29 mouse cellular contexts compared by ENCODE assay signal in genomic region chr6:125005086-125005485, GRCm38 (mm10). TPM values are rescaled to one million over a fixed set of nuclear protein-coding genes. Genes with fewer than 3 reads are reported as not detected.
DNase-seq lines count a peak whose midpoint lies in the region; ATAC-seq and TF ChIP-seq lines count a peak whose summit lies in the region.
"Had no signal": no experiment of that assay in that cellular context is flagged by ENCODE, and none has a peak within 500 bp of the region (broad histone marks: within the 10 kb centered on the region; RNA-seq: fewer than 3 reads in every experiment).

No protein-coding gene starts in this region.

- WGBS in limb, embryonic 13.5 days = 11% methylated on average over 3 of the region's 3 CpGs
- WGBS in limb, embryonic 10.5 days = 36% methylated on average over 3 of the region's 3 CpGs
- WGBS in olfactory bulb, adult 2 months = 5% methylated on average over 3 of the region's 3 CpGs

- TF ChIP-seq CTCF in CH12.LX (conservative IDR thresholded peaks at IDR 0.05 in 1 of 2, IDR thresholded peaks at IDR 0.05 in 1 of 2; ENCODE audit: low read depth in 2 of 2, low read length in 2 of 2) = no peak
- TF ChIP-seq CTCF in olfactory bulb, adult 2 months (IDR thresholded peaks at IDR 0.05; ENCODE audit: insufficient read depth, low read depth, low read length) = no peak

- ATAC-seq in limb, embryonic 13.5 days (ENCODE audit: low FRiP score, low read depth) = no peak
- ATAC-seq: forebrain, embryonic 16.5 days; inflammation-experienced regulatory T-cells, adult 6 months; midbrain, embryonic 13.5 days had no signal

- no peak overlapping the region for H3K4me3 ChIP-seq in limb, embryonic 13.5 days
- H3K4me3 ChIP-seq in limb, embryonic 10.5 days = no peak overlapping the region
- no peak overlapping the region for H3K4me3 ChIP-seq in CH12.LX (replicated peaks in 1 of 3; ENCODE audit: low read depth in 2 of 3, low read length in 2 of 3, poor library complexity in 1 of 3)
- H3K4me3 ChIP-seq in olfactory bulb, adult 2 months (ENCODE audit: insufficient read depth, low read depth, low read length) = no peak overlapping the region
- H3K4me3 ChIP-seq: forebrain, embryonic 10.5 days; heart, embryonic 12.5 days; liver, embryonic 15.5 days; lung, embryonic 15.5 days; megakaryocyte, embryonic 14.5 days; midbrain, embryonic 13.5 days had no signal

- dilution Hi-C loops in CH12.LX (cut with MboI; ENCODE audit: extremely low pct_ligation_motif_present, extremely low pct_unique_long_range_greater_than_20kb, low sequenced_read_pairs) = no loop called here

- peaks cover 3% of the 10 kb centered on the region for H3K79me2 ChIP-seq in CH12.LX (replicated peaks; ENCODE audit: control insufficient read depth, extremely low read depth, insufficient read depth, poor library complexity, severe bottlenecking)

- H3K4me1 ChIP-seq in limb, embryonic 13.5 days = peaks cover 13% of the 10 kb centered on the region
- H3K4me1 ChIP-seq in limb, embryonic 10.5 days = peaks cover 17% of the 10 kb centered on the region
- H3K4me1 ChIP-seq in CH12.LX (ENCODE audit: control insufficient read depth in 1 of 2, insufficient read depth in 2 of 2) = peaks cover 0 to 27% of the 10 kb centered on the region in 2 experiments; a peak in 2 of 4 replicates
- H3K4me1 ChIP-seq in olfactory bulb, adult 2 months (ENCODE audit: control insufficient read depth, insufficient read depth, low read length) = peaks cover 47% of the 10 kb centered on the region

- no peak for TF ChIP-seq EP300 in CH12.LX (IDR thresholded peaks at IDR 0.05; ENCODE audit: low read length)

- peak overlapping the region; percentile 19; the same call in 1 of the 2 replicates for H3K9ac ChIP-seq in limb, embryonic 13.5 days
- no peak overlapping the region for H3K9ac ChIP-seq in CH12.LX (ENCODE audit: insufficient read depth, low read depth)
- H3K9ac ChIP-seq: heart, embryonic 12.5 days; hindbrain, embryonic 14.5 days; liver, embryonic 15.5 days; lung, embryonic 15.5 days; midbrain, embryonic 13.5 days had no signal

- no peaks in the 10 kb centered on the region for H3K9me3 ChIP-seq in limb, embryonic 13.5 days
- no peaks in the 10 kb centered on the region for H3K9me3 ChIP-seq in limb, embryonic 10.5 days (replicated peaks)
- no peaks in the 10 kb centered on the region for H3K9me3 ChIP-seq in CH12.LX (replicated peaks; ENCODE audit: low read length)
- H3K9me3 ChIP-seq: forebrain, embryonic 10.5 days; G1E; heart, embryonic 12.5 days; liver, embryonic 15.5 days; lung, embryonic 15.5 days; megakaryocyte, embryonic 14.5 days; midbrain, embryonic 13.5 days had no signal

- DNase-seq in heart, adult 11 months = peak; percentile 64
- DNase-seq in heart, adult 8-10 months (ENCODE audit: low spot score) = no peak
- no peak for DNase-seq in limb, embryonic 10.5 days (ENCODE audit: low spot score)
- DNase-seq in CH12.LX (ENCODE audit: extremely low read depth) = no peak
- DNase-seq in testis, postnatal 10 days (ENCODE audit: low spot score) = no peak
- DNase-seq: adrenal gland, adult 2 months; cerebellum, adult 2 months; cerebellum, postnatal 36 days; embryo, embryonic 11 days; gastrocnemius, postnatal 10 days; heart, postnatal 14 days; kidney, adult 18-20 months; kidney, postnatal 10 days; liver; lung, postnatal 36 days; thymus, postnatal 25 days had no signal

- no peak overlapping the region for H3K4me2 ChIP-seq in limb, embryonic 13.5 days (replicated peaks)
- H3K4me2 ChIP-seq in CH12.LX (ENCODE audit: insufficient read depth, low read depth, poor library complexity, severe bottlenecking) = no peak overlapping the region
- H3K4me2 ChIP-seq: hindbrain, embryonic 14.5 days; liver, embryonic 15.5 days; lung, embryonic 15.5 days; midbrain, embryonic 13.5 days had no signal

- 0 out of 2 replicates have a peak, but pooled peaks cover 2% of the 10 kb centered on the region for H3K36me3 ChIP-seq in limb, embryonic 13.5 days
- H3K36me3 ChIP-seq in limb, embryonic 10.5 days = no peaks in the 10 kb centered on the region
- H3K36me3 ChIP-seq in CH12.LX (replicated peaks in 1 of 2; ENCODE audit: control insufficient read depth in 1 of 2, insufficient read depth in 1 of 2, low read length in 1 of 2) = no peaks in the 10 kb centered on the region
- H3K36me3 ChIP-seq: forebrain, embryonic 10.5 days; heart, embryonic 12.5 days; liver, embryonic 15.5 days; lung, embryonic 15.5 days had no signal

- TF ChIP-seq POLR2A in CH12.LX (IDR thresholded peaks at IDR 0.05; ENCODE audit: low read depth, low read length) = no peak
- no peak for TF ChIP-seq POLR2A in olfactory bulb, adult 2 months (IDR thresholded peaks at IDR 0.05; ENCODE audit: insufficient read depth, low read depth, low read length)

- in situ Hi-C loops in CH12.LX (cut with MboI; ENCODE audit: low pct_ligation_motif_present, low pct_unique_long_range_greater_than_20kb, low sequenced_read_pairs) = no loop called here

- TF ChIP-seq RAD21 in CH12.LX (IDR thresholded peaks at IDR 0.05; ENCODE audit: low read depth, low read length) = no peak

- H3K27ac ChIP-seq in limb, embryonic 13.5 days = no peak overlapping the region
- no peak overlapping the region for H3K27ac ChIP-seq in limb, embryonic 10.5 days
- H3K27ac ChIP-seq in CH12.LX (ENCODE audit: insufficient read depth, low read depth) = no peak overlapping the region
- H3K27ac ChIP-seq in olfactory bulb, adult 2 months (ENCODE audit: insufficient read depth, low read depth, low read length) = peak overlapping the region; percentile 29; the same call in 1 of the 2 replicates
- H3K27ac ChIP-seq: forebrain, embryonic 10.5 days; hindbrain, embryonic 14.5 days; liver, embryonic 15.5 days; lung, embryonic 15.5 days; midbrain, embryonic 13.5 days had no signal

- peaks cover 45% of the 10 kb centered on the region for H3K27me3 ChIP-seq in limb, embryonic 13.5 days
- peaks cover 50% of the 10 kb centered on the region for H3K27me3 ChIP-seq in limb, embryonic 10.5 days (ENCODE audit: low read depth, poor library complexity, severe bottlenecking)
- peaks cover 4% of the 10 kb centered on the region for H3K27me3 ChIP-seq in CH12.LX (replicated peaks)

TF ChIP-seq in CH12.LX, 34 proteins besides CTCF, POLR2A, EP300 and RAD21:
- TF ChIP-seq ZKSCAN1 (IDR thresholded peaks at IDR 0.05; ENCODE audit: borderline replicate concordance, low read depth, low read length) = no peak
- TF ChIP-seq BHLHE40 (IDR thresholded peaks at IDR 0.05; ENCODE audit: low read depth, low read length) = peak; percentile 41
- no peak for TF ChIP-seq CHD1 (IDR thresholded peaks at IDR 0.05; ENCODE audit: low read depth, low read length)

RNA-seq across cellular contexts. Expression of gene Zfp384, which starts 3.9 kb away (rescaled TPM):
- total RNA-seq in heart, adult 8-10 months (2022) = 10 to 100 TPM; 21.0 to 24.4 (median 23.6) TPM
- 20.6 and 21.2 TPM in 2 replicates for polyA plus RNA-seq in limb, embryonic 13.5 days (2015; fragmentation: Nextera tagmentation; extraction: Ambion mirVana)
- 12.8 and 15.2 TPM in 2 replicates for polyA plus RNA-seq in limb, embryonic 10.5 days (2016; fragmentation: Nextera tagmentation; extraction: Ambion mirVana)
- total RNA-seq in CH12.LX (2012; rRNA removed) (14.0 and 14.5 TPM in 2 replicates), CH12.LX (2014; rRNA removed) (14.9 and 17.0 TPM in 2 replicates)
- polyA plus RNA-seq in CH12.LX (2012; ENCODE audit: insufficient read length, low read depth) = 32.0 and 34.4 TPM in 2 replicates
- polyA plus RNA-seq in olfactory bulb, adult 2 months (2012; ENCODE audit: insufficient read depth, insufficient read length, low replicate concordance, missing spikeins) = 212 TPM in 1 of 2 replicates, not detected in the other

RNA-seq across cellular contexts. Expression of gene Pianp, which starts 8.6 kb away (rescaled TPM):
- total RNA-seq in heart, adult 8-10 months (2022) = 1 to 10 TPM in 1 of 4 experiments, under 1 TPM in 3; 0.31 to 2.7 (median 0.41) TPM
- polyA plus RNA-seq in limb, embryonic 13.5 days (2015; fragmentation: Nextera tagmentation; extraction: Ambion mirVana) = 15.7 and 19.0 TPM in 2 replicates
- 0.40 and 1.4 TPM in 2 replicates for polyA plus RNA-seq in limb, embryonic 10.5 days (2016; fragmentation: Nextera tagmentation; extraction: Ambion mirVana)
- 0.08 TPM in 1 of 2 replicates, not detected in the other for total RNA-seq in CH12.LX (2012; rRNA removed)
- total RNA-seq in CH12.LX (2014; rRNA removed) = not detected in 2 replicates
- polyA plus RNA-seq in CH12.LX (2012; ENCODE audit: insufficient read length, low read depth) = not detected in 2 replicates
- not detected in 2 replicates for polyA plus RNA-seq in olfactory bulb, adult 2 months (2012; ENCODE audit: insufficient read depth, insufficient read length, low replicate concordance, missing spikeins)
- total RNA-seq: G1E; granulocyte monocyte progenitor cell, adult 5-6 weeks had no signal
- polyA plus RNA-seq: G1E had no signal

RNA-seq across cellular contexts. Expression of gene Ing4, which starts 34.5 kb away (rescaled TPM):
- total RNA-seq in heart, adult 8-10 months (2022) = 10 to 100 TPM; 24.7 to 27.7 (median 25.1) TPM
- 183 and 190 TPM in 2 replicates for polyA plus RNA-seq in limb, embryonic 13.5 days (2015; fragmentation: Nextera tagmentation; extraction: Ambion mirVana)
- 121 and 145 TPM in 2 replicates for polyA plus RNA-seq in limb, embryonic 10.5 days (2016; fragmentation: Nextera tagmentation; extraction: Ambion mirVana)
- total RNA-seq in CH12.LX (2012; rRNA removed) = 23.8 and 27.3 TPM in 2 replicates
- total RNA-seq in CH12.LX (2014; rRNA removed) = 31.3 and 32.2 TPM in 2 replicates
- 21.3 and 25.1 TPM in 2 replicates for polyA plus RNA-seq in CH12.LX (2012; ENCODE audit: insufficient read length, low read depth)
- polyA plus RNA-seq in olfactory bulb, adult 2 months (2012; ENCODE audit: insufficient read depth, insufficient read length, low replicate concordance, missing spikeins) = not detected in 2 replicates

RNA-seq across cellular contexts. Expression of gene Cops7a, which starts 39.7 kb away (rescaled TPM):
- total RNA-seq in heart, adult 8-10 months (2022) = 100 to 1,000 TPM in 2 of 4 experiments, 10 to 100 TPM in 2; 98.1 to 109 (median 103) TPM
- polyA plus RNA-seq in limb, embryonic 13.5 days (2015; fragmentation: Nextera tagmentation; extraction: Ambion mirVana) = 128 and 133 TPM in 2 replicates
- 141 and 150 TPM in 2 replicates for polyA plus RNA-seq in limb, embryonic 10.5 days (2016; fragmentation: Nextera tagmentation; extraction: Ambion mirVana)
- total RNA-seq in CH12.LX (2012; rRNA removed) (85.6 and 104 TPM in 2 replicates), CH12.LX (2014; rRNA removed) (62.8 and 73.2 TPM in 2 replicates)
- polyA plus RNA-seq in CH12.LX (2012; ENCODE audit: insufficient read length, low read depth) = 98.6 and 114 TPM in 2 replicates
- 255 TPM in 1 of 2 replicates, not detected in the other for polyA plus RNA-seq in olfactory bulb, adult 2 months (2012; ENCODE audit: insufficient read depth, insufficient read length, low replicate concordance, missing spikeins)

RNA-seq across cellular contexts. Expression of gene Acrbp, which starts 44.4 kb away (rescaled TPM):
- 1 to 10 TPM; 1.5 to 2.6 (median 2.2) TPM for total RNA-seq in heart, adult 8-10 months (2022)
- polyA plus RNA-seq in limb, embryonic 13.5 days (2015; fragmentation: Nextera tagmentation; extraction: Ambion mirVana) = 16.5 and 19.2 TPM in 2 replicates
- polyA plus RNA-seq in limb, embryonic 10.5 days (2016; fragmentation: Nextera tagmentation; extraction: Ambion mirVana) = 10.1 and 13.0 TPM in 2 replicates
- total RNA-seq in CH12.LX (2012; rRNA removed) (3.1 and 3.3 TPM in 2 replicates), CH12.LX (2014; rRNA removed) (1.1 and 1.7 TPM in 2 replicates)
- polyA plus RNA-seq in CH12.LX (2012; ENCODE audit: insufficient read length, low read depth) = 4.0 and 4.9 TPM in 2 replicates
- polyA plus RNA-seq in olfactory bulb, adult 2 months (2012; ENCODE audit: insufficient read depth, insufficient read length, low replicate concordance, missing spikeins) = not detected in 2 replicates

Comparison
In these comparisons a context has a peak if more than half of its experiments do, and no peak if none do; other contexts are left out.
1. RNA of gene Ing4, which starts 34.5 kb away (polyA plus RNA-seq): 183 to 190 TPM in limb, embryonic 13.5 days, 121 to 145 TPM in limb, embryonic 10.5 days and 21.3 to 25.1 TPM in CH12.LX; not detected in olfactory bulb, adult 2 months; every median in the first group is over 10 times any median in the second.